Mouse (Mus musculus) embryonic fibroblast, embryonic 13.5 days (primary cell): ENCODE results near the gene Ccdc155.

Source experiments
- CTCF ChIP-seq: IDR thresholded peaks from 2 replicates; pipeline ENCODE4 v1.5.1; 2011; ENCODE audit warnings: mild to moderate bottlenecking, control low read depth, low read length, moderate library complexity, borderline replicate concordance; ENCODE audit not compliant: insufficient read depth
- POLR2A ChIP-seq: IDR thresholded peaks from 2 replicates; pipeline ENCODE4 v1.6.1; 2011; ENCODE audit warnings: low read depth, mild to moderate bottlenecking, control low read depth, low read length, moderate library complexity

DNA sequence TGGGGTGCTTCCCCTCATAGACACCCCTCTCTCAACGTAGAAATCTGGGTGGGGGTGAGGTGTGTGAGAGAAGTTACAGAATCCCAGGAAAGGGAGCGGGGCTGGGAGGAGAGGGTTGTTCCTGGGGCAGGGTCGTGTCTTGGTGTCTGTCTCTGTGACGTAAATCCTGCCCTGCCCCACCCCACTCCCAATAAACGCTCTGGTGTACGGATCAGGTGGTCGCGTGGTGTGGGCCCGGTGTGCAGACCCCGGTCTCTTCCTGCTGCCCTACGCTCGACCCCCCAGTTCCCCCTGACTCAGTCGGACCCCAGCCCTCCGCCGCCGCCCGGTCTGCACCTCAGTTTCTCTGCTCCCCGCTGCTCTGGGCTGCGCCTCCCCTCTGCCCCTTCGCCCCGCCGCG, 28.8 kb downstream of the Ccdc155 start:
- TF ChIP-seq POLR2A = no peak
- no peak for TF ChIP-seq CTCF
